Mouse (Mus musculus) neutrophil, adult 5-6 weeks (primary cell): Measurements from ENCODE around the gene Cacna1c. TPM values are rescaled to one million over a fixed set of nuclear protein-coding genes. Genes with fewer than 3 reads are reported as not detected.

Source experiments
- ATAC-seq: fragments of 151-379, 151-347 bp; 2 replicates; pipeline ENCODE4 v1.8.0; 2017; ENCODE audit warnings: mild to moderate bottlenecking, moderate TSS enrichment; ENCODE audit not compliant: insufficient number of reproducible peaks, poor library complexity, low FRiP score, severe bottlenecking; ENCODE audit errors: extremely low read depth
- total RNA-seq: library from RNA; stranded (forward); fragments of 200-1000 nt; gene quantifications from 2 replicates; pipeline ENCODE4 v1.2.3, GENCODE M21; 2017

The Cacna1c gene
- total RNA-seq, 1 experiment from 2014 or later = 0.12 TPM

- ATAC-seq = no peak
Observed at GRCm38 (mm10) chr6:118765261-118765660, 431.0 kb downstream of the Cacna1c start.

GRCm38 (mm10) chr6:118759015-118759414 lies 437.2 kb downstream of the Cacna1c start:
- ATAC-seq = no peak

GRCm38 (mm10) chr6:118758290-118758907 lies 437.8 kb downstream of the Cacna1c start:
- no peak for ATAC-seq

- ATAC-seq = no peak
Observed at GRCm38 (mm10) chr6:118757533-118758289, 438.5 kb downstream of the Cacna1c start.

- ATAC-seq = no peak
Observed at GRCm38 (mm10) chr6:118756511-118756910, 439.7 kb downstream of the Cacna1c start.

GRCm38 (mm10) chr6:118755768-118756167 lies 440.4 kb downstream of the Cacna1c start:
- ATAC-seq = no peak

GRCm38 (mm10) chr6:118754439-118754838 lies 441.8 kb downstream of the Cacna1c start:
- ATAC-seq = no peak

GRCm38 (mm10) chr6:118753787-118754186 lies 442.4 kb downstream of the Cacna1c start:
- no peak for ATAC-seq

GRCm38 (mm10) chr6:118753064-118753463 lies 443.2 kb downstream of the Cacna1c start:
- ATAC-seq = no peak

GRCm38 (mm10) chr6:118749285-118749684 lies 446.9 kb downstream of the Cacna1c start:
- no peak for ATAC-seq

- no peak for ATAC-seq
Observed at GRCm38 (mm10) chr6:118742701-118743100, 453.5 kb downstream of the Cacna1c start.

GRCm38 (mm10) chr6:118741841-118742240 lies 454.4 kb downstream of the Cacna1c start:
- no peak for ATAC-seq

- ATAC-seq = no peak
Observed at GRCm38 (mm10) chr6:118739961-118740599, 456.1 kb downstream of the Cacna1c start.

- ATAC-seq = no peak
Observed at GRCm38 (mm10) chr6:118739344-118739743, 456.9 kb downstream of the Cacna1c start.

- ATAC-seq = no peak
Observed at GRCm38 (mm10) chr6:118738656-118739055, 457.6 kb downstream of the Cacna1c start.

- ATAC-seq = no peak
Observed at GRCm38 (mm10) chr6:118737078-118737477, 459.1 kb downstream of the Cacna1c start.

- ATAC-seq = no peak
Observed at GRCm38 (mm10) chr6:118736491-118736890, 459.7 kb downstream of the Cacna1c start.

GRCm38 (mm10) chr6:118735145-118735544 lies 461.1 kb downstream of the Cacna1c start:
- ATAC-seq = no peak

GRCm38 (mm10) chr6:118731937-118732336 lies 464.3 kb downstream of the Cacna1c start:
- no peak for ATAC-seq

- no peak for ATAC-seq
Observed at GRCm38 (mm10) chr6:118724908-118725307, 471.3 kb downstream of the Cacna1c start.
